Mouse (Mus musculus): ENCODE data around the gene Gstt1. TPM values are rescaled to one million over a fixed set of nuclear protein-coding genes. Genes with fewer than 3 reads are reported as not detected.
"Not testable (repeated sequence)": the region's sequence is repeated elsewhere in the genome, so short reads cannot be mapped to it uniquely, and the experiment has no call there.

Gene Gstt1
- polyA plus RNA-seq (2014; fragmentation: Nextera tagmentation; extraction: Ambion mirVana) = 8.6 and 13.5 TPM in 2 replicates

DNA sequence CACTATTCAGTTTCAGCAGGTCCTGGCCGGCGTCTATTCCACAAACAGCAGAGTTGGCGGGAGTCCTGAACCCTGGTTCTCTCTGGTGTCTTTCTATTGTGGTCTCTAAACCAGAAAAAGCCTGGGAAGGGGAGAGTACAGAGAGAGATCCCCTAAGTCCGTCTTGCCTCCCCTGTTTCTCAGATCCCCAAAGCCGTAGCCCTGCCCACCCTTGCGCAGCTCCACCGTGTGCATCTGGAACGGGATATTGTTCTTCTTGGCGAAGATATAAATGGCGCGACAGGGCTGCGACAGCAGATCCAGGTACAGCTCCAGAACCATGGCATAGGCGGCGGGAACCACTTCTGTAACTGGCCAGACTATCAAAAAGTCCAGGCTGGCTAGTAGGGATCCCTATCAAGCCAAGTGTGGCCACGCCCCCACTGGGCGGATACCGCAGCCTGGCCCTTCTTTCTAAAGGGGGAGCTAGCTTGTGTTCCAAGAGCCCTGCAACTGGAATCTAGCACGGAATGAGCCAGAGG lies at the start of gene Gstt1:
Gstt1 (minus strand) TSS at position 409 of the 521 bp plus-strand sequence.
- Histone ChIP-seq H3K4me2 (ENCODE audit: low read length) (peak within 1 kb of the TSS; percentile 86), H3K9ac (ENCODE audit: low read length) (peak within 1 kb of the TSS; percentile 64), H3K4me3 (ENCODE audit: control insufficient read depth in 1 of 2, insufficient read depth in 1 of 2, low read depth in 1 of 2, low read length in 2 of 2) (peak within 1 kb of the TSS; percentile 51 to 53), H3K4me1 (ENCODE audit: control insufficient read depth in 2 of 2, insufficient read depth in 2 of 2, low read length in 2 of 2) (peaks cover 8 to 12% of the 10 kb centered on the region in 2 experiments; a peak in 3 of 4 replicates), H3K36me3 (ENCODE audit: control insufficient read depth, insufficient read depth, low read length) (no peaks in the 10 kb centered on the region), H3K9me3 (ENCODE audit: control insufficient read depth, low read length) (no peaks in the 10 kb centered on the region), H3K27ac (replicated peaks in 1 of 2; ENCODE audit: control insufficient read depth in 1 of 2, insufficient read depth in 1 of 2, low read depth in 2 of 2, low read length in 2 of 2) (no peak within 1 kb of the TSS), H3K27me3 (ENCODE audit: control insufficient read depth, insufficient read depth, low read length) (no peaks in the 10 kb centered on the region)
- 0 out of 2 replicates have a peak, but pooled peaks have one; percentile 3 for ATAC-seq (ENCODE audit: insufficient number of reproducible peaks, insufficient read depth, low FRiP score, low read depth)
- 1% methylated on average over 18 of the region's 18 CpGs for WGBS

DNA sequence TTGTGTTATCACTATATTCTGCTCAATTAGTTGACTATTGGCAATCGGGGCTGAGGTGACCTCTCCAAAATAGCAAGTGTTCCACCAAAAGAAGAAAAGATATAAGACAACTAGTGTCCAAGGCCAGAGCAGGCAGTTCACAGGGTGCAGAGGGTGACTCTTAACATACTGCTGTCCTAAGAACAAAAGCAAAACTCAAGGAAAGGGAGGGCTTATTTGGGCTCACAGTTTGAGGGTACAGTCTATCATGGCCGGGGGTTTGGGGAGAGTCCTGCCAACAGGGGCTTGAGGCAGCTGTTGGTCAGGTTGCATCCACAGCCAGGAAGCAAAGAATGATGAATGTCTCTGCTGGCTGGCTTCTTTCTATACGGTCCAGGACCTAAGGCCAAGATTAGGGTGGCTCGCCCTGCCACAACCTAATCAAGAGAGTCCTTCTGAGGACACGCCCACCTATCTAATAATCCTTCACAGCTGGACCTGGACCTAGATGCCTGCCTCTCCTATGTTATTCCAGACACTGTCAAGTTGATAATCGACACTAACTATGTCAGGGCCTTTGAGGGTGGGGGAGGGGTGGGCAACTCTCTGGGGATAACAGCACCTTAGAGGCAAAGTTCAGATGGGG lies 47.0 kb upstream of the Gstt1 start:
- H3K4me1 ChIP-seq (ENCODE audit: control insufficient read depth in 2 of 2, insufficient read depth in 2 of 2, low read length in 2 of 2) = no peaks in the 10 kb centered on the region
- H3K9ac ChIP-seq (ENCODE audit: low read length) = no peak overlapping the region
- H3K4me2 ChIP-seq (ENCODE audit: low read length) = no peak overlapping the region
- no peak overlapping the region for H3K27ac ChIP-seq (replicated peaks in 1 of 2; ENCODE audit: control insufficient read depth in 1 of 2, insufficient read depth in 1 of 2, low read depth in 2 of 2, low read length in 2 of 2)
- 65% methylated on average over 6 of the region's 6 CpGs for WGBS
- no peaks in the 10 kb centered on the region for H3K9me3 ChIP-seq (ENCODE audit: control insufficient read depth, low read length)
- no peaks in the 10 kb centered on the region for H3K27me3 ChIP-seq (ENCODE audit: control insufficient read depth, insufficient read depth, low read length)
- no peaks in the 10 kb centered on the region for H3K36me3 ChIP-seq (ENCODE audit: control insufficient read depth, insufficient read depth, low read length)
- no peak overlapping the region for H3K4me3 ChIP-seq (ENCODE audit: control insufficient read depth in 1 of 2, insufficient read depth in 1 of 2, low read depth in 1 of 2, low read length in 2 of 2)
- ATAC-seq (ENCODE audit: insufficient number of reproducible peaks, insufficient read depth, low FRiP score, low read depth) = no peak

DNA sequence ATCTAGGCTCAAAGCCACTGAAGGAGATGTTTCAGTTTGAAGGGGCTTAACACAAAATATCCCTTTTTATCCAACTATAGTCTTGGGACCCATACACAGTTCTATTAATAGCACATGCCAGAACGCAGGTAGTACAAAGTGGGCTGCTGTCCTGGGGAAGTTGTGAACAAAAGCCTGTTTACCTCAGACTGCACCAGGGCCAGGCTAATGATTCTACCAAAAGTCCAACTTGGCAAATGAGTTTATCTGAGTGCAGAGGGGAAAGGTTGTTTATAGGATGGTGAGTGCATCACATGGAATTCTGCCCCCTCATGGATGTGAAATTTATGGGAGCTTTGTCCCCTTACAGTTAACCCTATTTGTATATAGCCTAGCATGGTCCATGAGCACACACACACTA lies 46.4 kb upstream of the Gstt1 start:
- H3K27me3 ChIP-seq (ENCODE audit: control insufficient read depth, insufficient read depth, low read length) = no peaks in the 10 kb centered on the region
- no peak for ATAC-seq (ENCODE audit: insufficient number of reproducible peaks, insufficient read depth, low FRiP score, low read depth)

GRCm38 (mm10) chr10:75843898-75844297 lies 45.5 kb upstream of the Gstt1 start:
- H3K27ac ChIP-seq (replicated peaks in 1 of 2; ENCODE audit: control insufficient read depth in 1 of 2, insufficient read depth in 1 of 2, low read depth in 2 of 2, low read length in 2 of 2); H3K4me1 ChIP-seq (ENCODE audit: control insufficient read depth in 2 of 2, insufficient read depth in 2 of 2, low read length in 2 of 2): not testable (repeated sequence)
- 81% methylated on average over 6 of the region's 6 CpGs for WGBS

More for the DNA sequence above, 46.4 kb upstream of the Gstt1 start:
- Histone ChIP-seq H3K4me1 (ENCODE audit: control insufficient read depth in 2 of 2, insufficient read depth in 2 of 2, low read length in 2 of 2) (no peaks in the 10 kb centered on the region), H3K4me2 (ENCODE audit: low read length) (no peak overlapping the region), H3K4me3 (ENCODE audit: control insufficient read depth in 1 of 2, insufficient read depth in 1 of 2, low read depth in 1 of 2, low read length in 2 of 2) (no peak overlapping the region), H3K36me3 (ENCODE audit: control insufficient read depth, insufficient read depth, low read length) (no peaks in the 10 kb centered on the region), H3K27ac (replicated peaks in 1 of 2; ENCODE audit: control insufficient read depth in 1 of 2, insufficient read depth in 1 of 2, low read depth in 2 of 2, low read length in 2 of 2) (no peak overlapping the region), H3K9ac (ENCODE audit: low read length) (no peak overlapping the region), H3K9me3 (ENCODE audit: control insufficient read depth, low read length) (no peaks in the 10 kb centered on the region)
- 27% methylated on average over 1 of the region's 1 CpGs for WGBS

GRCm38 (mm10) chr10:75839092-75839491 lies 40.7 kb upstream of the Gstt1 start:
- H3K4me1 ChIP-seq (ENCODE audit: control insufficient read depth in 2 of 2, insufficient read depth in 2 of 2, low read length in 2 of 2) = peaks cover 10 to 31% of the 10 kb centered on the region in 2 experiments
- H3K4me3 ChIP-seq (ENCODE audit: control insufficient read depth in 1 of 2, insufficient read depth in 1 of 2, low read depth in 1 of 2, low read length in 2 of 2) = no peak overlapping the region
- WGBS = 83% methylated on average over 10 of the region's 10 CpGs
- H3K9me3 ChIP-seq (ENCODE audit: control insufficient read depth, low read length) = no peaks in the 10 kb centered on the region
- H3K4me2 ChIP-seq (ENCODE audit: low read length) = no peak overlapping the region
- H3K36me3 ChIP-seq (ENCODE audit: control insufficient read depth, insufficient read depth, low read length) = no peaks in the 10 kb centered on the region
- no peak overlapping the region for H3K9ac ChIP-seq (ENCODE audit: low read length)
- ATAC-seq (ENCODE audit: insufficient number of reproducible peaks, insufficient read depth, low FRiP score, low read depth) = no peak
- H3K27ac ChIP-seq (replicated peaks in 1 of 2; ENCODE audit: control insufficient read depth in 1 of 2, insufficient read depth in 1 of 2, low read depth in 2 of 2, low read length in 2 of 2) = no peak overlapping the region
- H3K27me3 ChIP-seq (ENCODE audit: control insufficient read depth, insufficient read depth, low read length) = no peaks in the 10 kb centered on the region

More at GRCm38 (mm10) chr10:75843898-75844297, 45.5 kb upstream of the Gstt1 start:
- not testable (repeated sequence) for H3K4me2 ChIP-seq (ENCODE audit: low read length); ATAC-seq (ENCODE audit: insufficient number of reproducible peaks, insufficient read depth, low FRiP score, low read depth); H3K27me3 ChIP-seq (ENCODE audit: control insufficient read depth, insufficient read depth, low read length); H3K4me3 ChIP-seq (ENCODE audit: control insufficient read depth in 1 of 2, insufficient read depth in 1 of 2, low read depth in 1 of 2, low read length in 2 of 2); H3K9me3 ChIP-seq (ENCODE audit: control insufficient read depth, low read length); H3K9ac ChIP-seq (ENCODE audit: low read length); H3K36me3 ChIP-seq (ENCODE audit: control insufficient read depth, insufficient read depth, low read length)

GRCm38 (mm10) chr10:75837248-75837759 lies 38.9 kb upstream of the Gstt1 start, which contains the start of gene Gstt2:
Gstt2 (minus strand) TSS chr10:75837424.
- ATAC-seq (ENCODE audit: insufficient number of reproducible peaks, insufficient read depth, low FRiP score, low read depth) = peak; percentile 81
- WGBS = under 1% methylated on average over 21 of the region's 21 CpGs
- H3K4me2 ChIP-seq (ENCODE audit: low read length) = peak within 1 kb of the TSS; percentile 70
- no peaks in the 10 kb centered on the region for H3K9me3 ChIP-seq (ENCODE audit: control insufficient read depth, low read length)
- no peaks in the 10 kb centered on the region for H3K36me3 ChIP-seq (ENCODE audit: control insufficient read depth, insufficient read depth, low read length)
- H3K27ac ChIP-seq (replicated peaks in 1 of 2; ENCODE audit: control insufficient read depth in 1 of 2, insufficient read depth in 1 of 2, low read depth in 2 of 2, low read length in 2 of 2) = peak within 1 kb of the TSS; percentile 68 to 86
- peaks cover 7% of the 10 kb centered on the region; the same call in 1 of the 2 replicates for H3K27me3 ChIP-seq (ENCODE audit: control insufficient read depth, insufficient read depth, low read length)
- peak within 1 kb of the TSS; percentile 53 to 58 for H3K4me3 ChIP-seq (ENCODE audit: control insufficient read depth in 1 of 2, insufficient read depth in 1 of 2, low read depth in 1 of 2, low read length in 2 of 2)
- H3K4me1 ChIP-seq (ENCODE audit: control insufficient read depth in 2 of 2, insufficient read depth in 2 of 2, low read length in 2 of 2) = peaks cover 15 to 31% of the 10 kb centered on the region in 2 experiments
- peak within 1 kb of the TSS; percentile 74 for H3K9ac ChIP-seq (ENCODE audit: low read length)

DNA sequence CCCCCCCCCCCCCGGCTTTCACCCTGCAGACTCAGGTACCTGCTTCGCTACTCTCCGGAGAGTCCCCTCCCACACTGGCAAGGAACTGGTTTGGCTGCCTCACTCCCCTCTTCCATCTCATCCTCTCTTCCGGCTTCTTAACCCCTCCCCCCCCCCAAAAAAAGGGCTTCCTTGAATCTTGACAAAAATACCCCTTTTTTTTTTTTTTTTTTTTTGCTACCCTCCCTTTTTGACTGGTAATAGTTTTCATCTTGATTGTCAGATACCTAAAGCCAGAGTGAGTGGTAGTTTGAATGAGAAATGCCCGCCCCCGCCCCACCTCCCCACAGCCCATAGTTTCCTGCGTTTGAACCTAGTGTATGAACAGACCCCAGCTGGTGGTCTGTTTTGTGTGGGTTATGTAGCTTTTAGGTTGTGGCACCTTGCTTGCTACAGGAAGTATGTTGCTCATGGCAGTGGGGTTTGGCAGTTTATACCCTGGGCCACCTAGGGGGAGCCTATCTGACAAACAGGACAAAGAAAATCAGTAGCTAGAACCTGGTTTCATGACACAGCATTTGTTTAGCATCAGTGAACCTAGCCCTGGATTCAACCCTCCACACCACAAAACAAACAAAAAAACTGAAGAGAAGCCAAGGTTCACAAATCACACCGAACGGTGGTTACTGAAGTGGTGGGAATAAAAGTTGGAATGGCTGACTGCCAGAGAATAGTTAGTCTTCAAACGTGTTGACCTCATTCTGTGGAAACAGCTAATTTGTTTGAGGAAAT lies 37.6 kb upstream of the Gstt1 start:
- Histone ChIP-seq H3K27ac (replicated peaks in 1 of 2; ENCODE audit: control insufficient read depth in 1 of 2, insufficient read depth in 1 of 2, low read depth in 2 of 2, low read length in 2 of 2) (no peak overlapping the region), H3K4me2 (ENCODE audit: low read length) (peak overlapping the region; percentile 86), H3K9me3 (ENCODE audit: control insufficient read depth, low read length) (no peaks in the 10 kb centered on the region), H3K36me3 (ENCODE audit: control insufficient read depth, insufficient read depth, low read length) (no peaks in the 10 kb centered on the region), H3K27me3 (ENCODE audit: control insufficient read depth, insufficient read depth, low read length) (peaks cover 7% of the 10 kb centered on the region; the same call in 1 of the 2 replicates), H3K9ac (ENCODE audit: low read length) (peak overlapping the region; percentile 26; the same call in 1 of the 2 replicates), H3K4me1 (ENCODE audit: control insufficient read depth in 2 of 2, insufficient read depth in 2 of 2, low read length in 2 of 2) (peaks cover 15 to 31% of the 10 kb centered on the region in 2 experiments), H3K4me3 (ENCODE audit: control insufficient read depth in 1 of 2, insufficient read depth in 1 of 2, low read depth in 1 of 2, low read length in 2 of 2) (peak overlapping the region in 1 of 2 experiments; percentile 49; a peak in 1 of 4 replicates)
- no peak for ATAC-seq (ENCODE audit: insufficient number of reproducible peaks, insufficient read depth, low FRiP score, low read depth)
- WGBS = 21% methylated on average over 9 of the region's 10 CpGs
